Mouse (Mus musculus) MEL (cell line): Measurements from ENCODE around the gene Akt1. TPM values are rescaled to one million over a fixed set of nuclear protein-coding genes. Genes with fewer than 3 reads are reported as not detected.

Experiments
- DNase-seq: peaks from one replicate; pipeline ENCODE4 v3.0.0; 2011; ENCODE audit warnings: low read depth, low spot score
- H3K27ac ChIP-seq: 2 replicates; pipeline ENCODE4 v1.5.1; 2012; ENCODE audit warnings: low read depth, mild to moderate bottlenecking, control low read depth, low read length, moderate library complexity; ENCODE audit not compliant: control insufficient read depth
- H3K27me3 ChIP-seq, 2 experiments: fragments of 150-350 bp in 1 of 2; sonication (generic) in 1 of 2; 2 replicates each; pipeline ENCODE4 v1.6.1; 2012; ENCODE audit warnings: low read length in 2 of 2, mild to moderate bottlenecking in 2 of 2, improper control_type of control experiment in 1 of 2, moderate library complexity in 1 of 2; ENCODE audit not compliant: insufficient read depth in 2 of 2, control insufficient read depth in 1 of 2
- H3K36me3 ChIP-seq, 2 experiments: 2 replicates each; pipeline ENCODE4 v1.6.1; 2012 to 2014; ENCODE audit warnings: low read length in 2 of 2, improper control_type of control experiment in 1 of 2, inconsistent platforms in 1 of 2, mild to moderate bottlenecking in 1 of 2; ENCODE audit not compliant: insufficient read depth in 2 of 2, control insufficient read depth in 1 of 2
- H3K4me1 ChIP-seq, 2 experiments: fragments of 150-350 bp in 1 of 2; sonication (generic) in 1 of 2; 2 replicates each; pipeline ENCODE4 v1.6.1; 2012; ENCODE audit warnings: low read length in 2 of 2, improper control_type of control experiment in 1 of 2, mild to moderate bottlenecking in 1 of 2; ENCODE audit not compliant: insufficient read depth in 2 of 2, control insufficient read depth in 1 of 2
- H3K4me3 ChIP-seq, 2 experiments: fragments of 150-350 bp in 1 of 2; sonication (generic) in 1 of 2; 2 replicates each; pipeline ENCODE4 v1.5.1; 2012; ENCODE audit warnings: low read depth in 2 of 2, low read length in 2 of 2, mild to moderate bottlenecking in 2 of 2, moderate library complexity in 2 of 2, control low read depth in 1 of 2, improper control_type of control experiment in 1 of 2; ENCODE audit not compliant: control insufficient read depth in 1 of 2, insufficient read depth in 1 of 2
- H3K79me2 ChIP-seq: 2 replicates; pipeline ENCODE4 v1.6.1; 2012; ENCODE audit warnings: mild to moderate bottlenecking, low read length, moderate library complexity; ENCODE audit not compliant: control insufficient read depth, poor library complexity, insufficient read depth
- H3K9ac ChIP-seq: 2 replicates; pipeline ENCODE4 v1.6.1; 2012; ENCODE audit warnings: low read depth, mild to moderate bottlenecking, control low read depth, low read length, moderate library complexity; ENCODE audit not compliant: control insufficient read depth, poor library complexity, severe bottlenecking
- H3K9me3 ChIP-seq: fragments of 150-350 bp; sonication (generic); replicated peaks from 2 replicates; pipeline ENCODE4 v1.6.1; 2012; ENCODE audit warnings: mild to moderate bottlenecking, low read length, improper control_type of control experiment, moderate library complexity; ENCODE audit not compliant: insufficient read depth
- CHD1 ChIP-seq: IDR thresholded peaks from 2 replicates; pipeline ENCODE4 v1.6.1; 2012; ENCODE audit warnings: low read depth, mild to moderate bottlenecking, inconsistent platforms, low read length, improper control_type of control experiment
- CTCF ChIP-seq, 3 experiments: IDR thresholded peaks in 2 of 3; conservative IDR thresholded peaks in 1 of 3; 2 replicates each; pipeline ENCODE4 v1.5.1; 2011 to 2012; ENCODE audit warnings: low read length in 3 of 3, low read depth in 2 of 3, mild to moderate bottlenecking in 2 of 3, improper control_type of control experiment in 1 of 3, inconsistent platforms in 1 of 3, mixed read lengths in 1 of 3, moderate library complexity in 1 of 3; ENCODE audit not compliant: control insufficient read depth in 1 of 3, insufficient read depth in 1 of 3, poor library complexity in 1 of 3, severe bottlenecking in 1 of 3
- ELF1 ChIP-seq: IDR thresholded peaks from 2 replicates; pipeline ENCODE4 v1.6.1; 2014; ENCODE audit warnings: low read depth, mild to moderate bottlenecking, inconsistent platforms, low read length, improper control_type of control experiment, moderate library complexity
- GATA1 ChIP-seq: IDR thresholded peaks from 2 replicates; pipeline ENCODE4 v1.6.1; 2011; ENCODE audit warnings: low read depth, low read length, improper control_type of control experiment
- JUND ChIP-seq: IDR thresholded peaks from 2 replicates; pipeline ENCODE4 v1.6.1; 2011; ENCODE audit warnings: low read depth, mild to moderate bottlenecking, improper control_type of control experiment, low read length
- MAFK ChIP-seq: IDR thresholded peaks from 2 replicates; pipeline ENCODE4 v1.6.1; 2011; ENCODE audit warnings: low read depth, mild to moderate bottlenecking, low read length, improper control_type of control experiment, borderline replicate concordance
- MYC ChIP-seq: IDR thresholded peaks from 2 replicates; pipeline ENCODE4 v1.6.1; 2011; ENCODE audit warnings: low read depth, mild to moderate bottlenecking, low read length, improper control_type of control experiment, moderate library complexity
- NRF1 ChIP-seq: IDR thresholded peaks from 2 replicates; pipeline ENCODE4 v1.6.1; 2014; ENCODE audit warnings: low read depth, mild to moderate bottlenecking, inconsistent platforms, low read length, improper control_type of control experiment, moderate library complexity; ENCODE audit not compliant: poor library complexity, insufficient read depth, severe bottlenecking
- POLR2A ChIP-seq, 2 experiments: IDR thresholded peaks; 2 replicates each; pipeline ENCODE4 v1.6.1; 2011 to 2012; ENCODE audit warnings: low read length in 2 of 2, mild to moderate bottlenecking in 2 of 2, control low read depth in 1 of 2, improper control_type of control experiment in 1 of 2, low read depth in 1 of 2, moderate library complexity in 1 of 2; ENCODE audit not compliant: control insufficient read depth in 1 of 2, insufficient read depth in 1 of 2, poor library complexity in 1 of 2
- SIN3A ChIP-seq: IDR thresholded peaks from 2 replicates; pipeline ENCODE4 v1.6.1; 2012; ENCODE audit warnings: low read length, improper control_type of control experiment, inconsistent platforms
- UBTF ChIP-seq: IDR thresholded peaks from 2 replicates; pipeline ENCODE4 v1.6.1; 2012; ENCODE audit warnings: low read depth, mild to moderate bottlenecking, inconsistent platforms, low read length, improper control_type of control experiment, moderate library complexity, borderline replicate concordance; ENCODE audit not compliant: insufficient read depth
- polyA plus RNA-seq, 2 experiments: library from polyadenylated mRNA; stranded (reverse) in 1 of 2; unstranded in 1 of 2; fragments of >175 nt in 1 of 2; fragments of >200 nt in 1 of 2; gene quantifications; 2 replicates each; pipeline versions ENCODE4 v1.2.1 to v1.2.4; 2012; ENCODE audit warnings: low replicate concordance in 2 of 2, low read depth in 1 of 2; ENCODE audit not compliant: insufficient read length in 2 of 2, insufficient read depth in 1 of 2, missing spikeins in 1 of 2
- total RNA-seq: library from RNA; depleted of rRNA; stranded (reverse); fragments of 300-350 nt; gene quantifications from 2 replicates; pipeline ENCODE4 v1.2.3, GENCODE M21; 2012

Gene Akt1
- total and polyA plus RNA-seq, 3 experiments, result 322 to 827 (median 764) TPM

DNA sequence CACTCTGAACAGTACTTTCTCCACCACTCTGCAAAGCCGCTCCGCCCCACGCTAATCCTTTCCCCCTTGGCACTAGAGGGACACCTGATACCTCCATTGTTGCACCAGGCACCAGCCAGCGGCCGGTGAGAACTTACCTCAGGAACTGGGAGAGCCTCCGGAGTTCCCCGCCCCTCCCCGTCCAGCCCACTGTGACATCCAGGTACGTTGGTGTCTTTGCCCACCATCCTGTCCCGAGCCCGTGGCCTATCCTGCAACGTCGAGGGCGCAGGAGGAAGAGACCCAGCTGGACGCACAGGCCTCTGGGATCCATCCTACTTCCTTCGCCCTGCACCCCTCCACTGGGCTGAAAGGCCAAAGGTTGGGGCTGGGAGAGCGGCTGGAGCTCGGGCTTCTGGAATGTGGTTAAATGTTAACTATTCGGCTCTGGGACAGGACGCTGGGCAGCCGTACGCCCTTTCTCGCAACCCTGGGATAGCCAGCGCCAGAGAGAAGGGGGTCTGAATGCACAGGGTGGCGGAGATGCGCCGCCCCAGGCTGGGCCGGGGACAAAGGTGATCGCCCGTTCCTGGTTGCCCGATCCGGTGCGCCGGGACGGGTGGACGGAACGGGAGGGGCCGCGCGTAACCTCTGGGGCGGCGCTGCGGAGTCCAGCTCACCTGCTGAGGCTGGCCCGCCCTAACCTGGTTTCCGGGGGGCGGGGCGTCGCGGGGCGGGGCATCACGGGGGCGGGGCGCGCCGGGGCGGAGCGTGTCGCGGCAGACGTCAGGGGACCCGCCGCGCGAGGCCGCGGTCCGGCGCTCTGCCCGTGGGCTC lies 46.9 kb upstream of the Akt1 start:
- DNase-seq, result peak; percentile 58
- no peaks in the 10 kb centered on the region; the same call in 1 of the 2 replicates for H3K79me2 ChIP-seq
- no peak overlapping the region for H3K27ac ChIP-seq
- peaks cover 0 to 2% of the 10 kb centered on the region in 2 experiments; a peak in 1 of 4 replicates for H3K27me3 ChIP-seq
- no peak overlapping the region for H3K9ac ChIP-seq
- H3K36me3 ChIP-seq, result 0 out of 4 replicates have a peak, but pooled peaks cover 0 to 2% of the 10 kb centered on the region in 2 experiments
- H3K9me3 ChIP-seq, result no peaks in the 10 kb centered on the region
- peaks cover 0 to 14% of the 10 kb centered on the region in 2 experiments; a peak in 3 of 4 replicates for H3K4me1 ChIP-seq
- peak overlapping the region; percentile 36 to 38; a peak in 3 of 4 replicates for H3K4me3 ChIP-seq
- 0 out of 2 replicates have a peak, but pooled peaks have one; percentile 12 for TF ChIP-seq UBTF
- no peak for TF ChIP-seq MYC
- TF ChIP-seq CTCF (IDR thresholded peaks at IDR 0.05 in 2 of 3, conservative IDR thresholded peaks at IDR 0.05 in 1 of 3; ENCODE audit: control insufficient read depth in 1 of 3, insufficient read depth in 1 of 3, low read depth in 2 of 3, low read length in 3 of 3, poor library complexity in 1 of 3, severe bottlenecking in 1 of 3), result peak in 2 of 3 experiments; percentile 12 to 40; a peak in 3 of 6 replicates
- no peak for TF ChIP-seq SIN3A
- TF ChIP-seq ELF1, result 0 out of 2 replicates have a peak, but pooled peaks have one; percentile 18

- no peak overlapping the region for H3K27ac ChIP-seq
- no peak for DNase-seq
- peaks cover 0 to 14% of the 10 kb centered on the region in 2 experiments; a peak in 3 of 4 replicates for H3K4me1 ChIP-seq
- H3K4me3 ChIP-seq, result no peak overlapping the region
- no peaks in the 10 kb centered on the region; the same call in 1 of the 2 replicates for H3K79me2 ChIP-seq
- TF ChIP-seq GATA1, result no peak
- TF ChIP-seq POLR2A (IDR thresholded peaks at IDR 0.05; ENCODE audit: control insufficient read depth in 1 of 2, insufficient read depth in 1 of 2, low read depth in 1 of 2, low read length in 2 of 2, poor library complexity in 1 of 2), result 0 out of 4 replicates have a peak, but pooled peaks of 1 of the 2 experiments have one; percentile 12
- H3K9me3 ChIP-seq, result no peaks in the 10 kb centered on the region
- H3K9ac ChIP-seq, result no peak overlapping the region
- H3K36me3 ChIP-seq, result 0 out of 4 replicates have a peak, but pooled peaks cover 0 to 2% of the 10 kb centered on the region in 2 experiments
- H3K27me3 ChIP-seq, result peaks cover 0 to 2% of the 10 kb centered on the region in 2 experiments; a peak in 1 of 4 replicates
These were observed 46.3 kb upstream of the Akt1 start for GRCm38 (mm10) chr12:112720890-112721423.

DNA sequence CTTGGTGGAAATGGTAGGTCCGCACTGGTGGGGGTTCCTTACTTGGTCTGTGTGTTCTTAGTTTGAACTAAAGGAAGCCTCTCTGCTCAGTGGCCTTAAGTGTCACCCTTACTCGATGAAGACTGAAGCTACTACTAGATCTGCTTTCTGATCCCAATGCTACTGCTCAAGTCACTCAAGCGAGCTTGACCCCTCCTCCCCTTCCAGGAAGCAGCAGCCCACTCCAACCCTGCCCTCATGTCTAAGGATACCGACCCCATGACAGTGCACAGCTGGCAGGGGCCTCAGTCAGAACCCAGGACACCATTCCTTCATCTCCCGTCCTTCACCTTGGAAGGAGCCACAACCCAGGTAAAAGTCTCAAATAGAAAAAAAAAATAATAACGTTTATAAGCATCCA lies 45.5 kb upstream of the Akt1 start, which contains the start of gene Cep170b:
Gene Cep170b, plus strand, starts transcription at position 240 of the 400 bp plus-strand sequence.
- TF ChIP-seq JUND (no peak), CHD1 (no peak), NRF1 (no peak), MAFK (no peak), UBTF (no peak)
- Histone ChIP-seq H3K27me3 (peaks cover 0 to 2% of the 10 kb centered on the region in 2 experiments; a peak in 1 of 4 replicates), H3K79me2 (no peaks in the 10 kb centered on the region; the same call in 1 of the 2 replicates), H3K36me3 (0 out of 4 replicates have a peak, but pooled peaks cover 0 to 2% of the 10 kb centered on the region in 2 experiments), H3K4me1 (peaks cover 0 to 14% of the 10 kb centered on the region in 2 experiments; a peak in 3 of 4 replicates), H3K9ac (no peak within 1 kb of the TSS), H3K9me3 (no peaks in the 10 kb centered on the region), H3K4me3 (no peak within 1 kb of the TSS), H3K27ac (no peak within 1 kb of the TSS)
- DNase-seq, result no peak
